Mouse (Mus musculus): ENCODE results near the gene Abcc6.

Gene Abcc6

GRCm38 (mm10) chr7:46030145-46030488 is at the start of gene Abcc6:
Gene Abcc6, minus strand, starts transcription at chr7:46030302.
- no peak for DNase-seq (ENCODE audit: low spot score in 2 of 2)

- DNase-seq (ENCODE audit: low spot score in 2 of 2): no peak
These were observed 47.6 kb upstream of the Abcc6 start for GRCm38 (mm10) chr7:46077675-46078074.

- no peak for DNase-seq (ENCODE audit: low spot score in 2 of 2)
These were observed 46.7 kb upstream of the Abcc6 start for GRCm38 (mm10) chr7:46076844-46077243.

GRCm38 (mm10) chr7:46068831-46069230 is 38.7 kb upstream of the Abcc6 start:
- DNase-seq (ENCODE audit: low spot score in 2 of 2): no peak

GRCm38 (mm10) chr7:46063296-46063695 is 33.2 kb upstream of the Abcc6 start:
- no peak for DNase-seq (ENCODE audit: low spot score in 2 of 2)

- DNase-seq (ENCODE audit: low spot score in 2 of 2): no peak
These were observed 31.5 kb upstream of the Abcc6 start for GRCm38 (mm10) chr7:46061614-46062013.

GRCm38 (mm10) chr7:46060688-46061087 is 30.6 kb upstream of the Abcc6 start:
- no peak for DNase-seq (ENCODE audit: low spot score in 2 of 2)

- peak; percentile 56 to 58 for DNase-seq (ENCODE audit: low spot score in 2 of 2)
These were observed 28.8 kb upstream of the Abcc6 start for GRCm38 (mm10) chr7:46058882-46059281.

- no peak for DNase-seq (ENCODE audit: low spot score in 2 of 2)
These were observed 23.5 kb upstream of the Abcc6 start for GRCm38 (mm10) chr7:46053566-46053965.

- peak in 1 of 2 experiments; percentile 11 for DNase-seq (ENCODE audit: low spot score in 2 of 2)
These were observed 22.2 kb upstream of the Abcc6 start for GRCm38 (mm10) chr7:46052161-46052821.

- no peak for DNase-seq (ENCODE audit: low spot score in 2 of 2)
These were observed 19.9 kb upstream of the Abcc6 start for GRCm38 (mm10) chr7:46049981-46050380.

- no peak for DNase-seq (ENCODE audit: low spot score in 2 of 2)
These were observed 17.9 kb upstream of the Abcc6 start for GRCm38 (mm10) chr7:46047873-46048562.

GRCm38 (mm10) chr7:46045882-46046281 is 15.8 kb upstream of the Abcc6 start:
- DNase-seq (ENCODE audit: low spot score in 2 of 2): no peak

- no peak for DNase-seq (ENCODE audit: low spot score in 2 of 2)
These were observed 14.0 kb upstream of the Abcc6 start for GRCm38 (mm10) chr7:46044106-46044505.

- DNase-seq (ENCODE audit: low spot score in 2 of 2): no peak
These were observed 9.8 kb upstream of the Abcc6 start for GRCm38 (mm10) chr7:46039873-46040272.

GRCm38 (mm10) chr7:46037433-46037832 is 7.3 kb upstream of the Abcc6 start:
- no peak for DNase-seq (ENCODE audit: low spot score in 2 of 2)

GRCm38 (mm10) chr7:46035468-46035867 is 5.4 kb upstream of the Abcc6 start:
- DNase-seq (ENCODE audit: low spot score in 2 of 2): no peak

- no peak for DNase-seq (ENCODE audit: low spot score in 2 of 2)
These were observed 4.9 kb upstream of the Abcc6 start for GRCm38 (mm10) chr7:46034991-46035390.

- no peak for DNase-seq (ENCODE audit: low spot score in 2 of 2)
These were observed 3.8 kb upstream of the Abcc6 start for GRCm38 (mm10) chr7:46033870-46034337.

- DNase-seq (ENCODE audit: low spot score in 2 of 2): peak; percentile 96 to 98
These were observed 3.2 kb upstream of the Abcc6 start, which contains the start of gene Nomo1 for GRCm38 (mm10) chr7:46033109-46033869. Gene Nomo1, plus strand, starts transcription at chr7:46033698.

GRCm38 (mm10) chr7:46031075-46031474 is 973 bp upstream of the Abcc6 start:
- DNase-seq (ENCODE audit: low spot score in 2 of 2): no peak

- no peak for DNase-seq (ENCODE audit: low spot score in 2 of 2)
These were observed 580 bp downstream of the Abcc6 start for GRCm38 (mm10) chr7:46029299-46030144.
